Comparison of ENCODE assay signal across 19 mouse cellular contexts in the genomic region with DNA sequence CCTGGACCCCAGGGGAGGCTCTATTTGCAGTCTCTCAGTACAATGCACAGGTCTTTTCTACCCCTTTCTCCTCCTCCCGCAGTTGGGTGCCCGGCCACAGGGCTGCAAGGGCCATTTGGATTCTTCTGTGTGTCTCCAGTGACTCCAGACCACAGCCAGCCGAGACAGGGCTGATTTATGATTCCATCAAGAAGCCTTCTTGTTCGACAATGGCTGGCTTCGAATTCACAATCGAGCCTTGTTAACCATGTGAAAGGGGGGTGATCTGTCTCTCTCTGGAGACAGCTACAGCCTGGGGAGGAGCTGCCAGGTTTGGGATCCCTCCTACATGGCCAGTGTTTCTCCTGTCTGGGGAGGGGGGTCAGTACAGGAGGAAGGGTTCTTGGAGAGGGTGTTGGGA.
DNase-seq lines count a peak whose midpoint lies in the region; ATAC-seq and TF ChIP-seq lines count a peak whose summit lies in the region.
"Had no signal": no experiment of that assay in that cellular context is flagged by ENCODE, and none has a peak within 500 bp of the region (broad histone marks: within the 10 kb centered on the region; RNA-seq: fewer than 3 reads in every experiment).

No protein-coding gene starts in this region.

- no peaks in the 10 kb centered on the region for H3K36me3 ChIP-seq in hindbrain, embryonic 14.5 days (replicated peaks; ENCODE audit: control insufficient read depth, insufficient read depth)
- H3K36me3 ChIP-seq in neural tube, embryonic 12.5 days, result no peaks in the 10 kb centered on the region
- H3K36me3 ChIP-seq: heart, embryonic 10.5 days; kidney, embryonic 15.5 days; limb, embryonic 15.5 days had no signal

- H3K4me1 ChIP-seq in cerebellum, adult 2 months (ENCODE audit: control insufficient read depth, insufficient read depth, low read length), result peaks cover 9% of the 10 kb centered on the region
- H3K4me1 ChIP-seq in hindbrain, embryonic 14.5 days (replicated peaks; ENCODE audit: control insufficient read depth, insufficient read depth, low read length), result peaks cover 11% of the 10 kb centered on the region
- H3K4me1 ChIP-seq in neural tube, embryonic 12.5 days, result peaks cover 20% of the 10 kb centered on the region
- H3K4me1 ChIP-seq: kidney, embryonic 15.5 days had no signal

- ATAC-seq in hindbrain, embryonic 14.5 days (ENCODE audit: low FRiP score), result peak; percentile 70
- ATAC-seq in neural tube, embryonic 12.5 days (ENCODE audit: low FRiP score, low read depth), result peak; percentile 88
- ATAC-seq: activated CD4-positive, CD25-positive, alpha-beta regulatory T cell, adult 4 months; forebrain, postnatal 0 days; intestine, embryonic 16.5 days; Patski had no signal

- H3K4me2 ChIP-seq in hindbrain, embryonic 14.5 days (replicated peaks), result no peak overlapping the region
- H3K4me2 ChIP-seq in neural tube, embryonic 12.5 days (replicated peaks), result peak overlapping the region; percentile 4; the same call in 1 of the 2 replicates
- H3K4me2 ChIP-seq: kidney, embryonic 15.5 days; limb, embryonic 15.5 days had no signal

- no peaks in the 10 kb centered on the region for H3K9me3 ChIP-seq in hindbrain, embryonic 14.5 days (ENCODE audit: control insufficient read depth, low read length)
- no peaks in the 10 kb centered on the region for H3K9me3 ChIP-seq in neural tube, embryonic 12.5 days
- H3K9me3 ChIP-seq: heart, embryonic 10.5 days; kidney, embryonic 15.5 days; limb, embryonic 15.5 days had no signal

- H3K4me3 ChIP-seq in cerebellum, adult 2 months (replicated peaks; ENCODE audit: insufficient read depth, low read depth, low read length), result no peak overlapping the region
- H3K4me3 ChIP-seq in hindbrain, embryonic 14.5 days (replicated peaks; ENCODE audit: low read length), result no peak overlapping the region
- H3K4me3 ChIP-seq in neural tube, embryonic 12.5 days, result no peak overlapping the region
- H3K4me3 ChIP-seq: heart, embryonic 10.5 days; kidney, embryonic 15.5 days; limb, embryonic 15.5 days had no signal

- 53% methylated on average over 6 of the region's 6 CpGs for WGBS in cerebellum, adult 2 months
- WGBS in hindbrain, embryonic 14.5 days, result 13% methylated on average over 6 of the region's 6 CpGs
- under 1% methylated on average over 6 of the region's 6 CpGs for WGBS in neural tube, embryonic 12.5 days

- H3K27me3 ChIP-seq in cerebellum, adult 2 months (ENCODE audit: control insufficient read depth, insufficient read depth, low read length), result no peaks in the 10 kb centered on the region
- no peaks in the 10 kb centered on the region for H3K27me3 ChIP-seq in hindbrain, embryonic 14.5 days (ENCODE audit: control insufficient read depth, insufficient read depth, low read length)
- no peaks in the 10 kb centered on the region for H3K27me3 ChIP-seq in neural tube, embryonic 12.5 days (replicated peaks)
- H3K27me3 ChIP-seq: kidney, embryonic 15.5 days; Patski had no signal

- no peak for TF ChIP-seq POLR2A in cerebellum, adult 2 months (IDR thresholded peaks at IDR 0.05; ENCODE audit: borderline replicate concordance, insufficient read depth, low read length)

- H3K27ac ChIP-seq in cerebellum, adult 2 months (ENCODE audit: insufficient read depth, low read length), result no peak overlapping the region
- peak overlapping the region; percentile 16; the same call in 1 of the 2 replicates for H3K27ac ChIP-seq in hindbrain, embryonic 14.5 days
- no peak overlapping the region; the same call in 1 of the 2 replicates for H3K27ac ChIP-seq in neural tube, embryonic 12.5 days
- H3K27ac ChIP-seq: heart, embryonic 10.5 days; kidney, embryonic 15.5 days; limb, embryonic 15.5 days had no signal

- TF ChIP-seq CTCF in cerebellum, adult 2 months (IDR thresholded peaks at IDR 0.05; ENCODE audit: borderline replicate concordance, insufficient read depth, low read depth, low read length), result no peak

- DNase-seq in cerebellum, adult 11-12 months, result peak; percentile 8
- no peak for DNase-seq in cerebellum, adult 2 months
- DNase-seq in embryo, embryonic 10.5 days (ENCODE audit: low spot score), result peak; percentile 62
- DNase-seq in hindbrain, embryonic 14.5 days (ENCODE audit: low spot score), result no peak
- no peak for DNase-seq in kidney, postnatal 4 days
- DNase-seq in thymus, postnatal 25 days, result no peak
- DNase-seq in thymus, postnatal 0 days (ENCODE audit: low spot score), result no peak
- DNase-seq: adrenal gland, postnatal 14 days; forebrain, postnatal 0 days; layer of hippocampus, postnatal 36 days; lung, postnatal 10 days; right cerebral cortex, postnatal 25 days had no signal

- H3K9ac ChIP-seq in hindbrain, embryonic 14.5 days, result no peak overlapping the region
- H3K9ac ChIP-seq in neural tube, embryonic 12.5 days, result no peak overlapping the region
- H3K9ac ChIP-seq: forebrain, postnatal 0 days; kidney, embryonic 15.5 days; limb, embryonic 15.5 days had no signal

Comparison
In these comparisons a context has a peak if more than half of its experiments do, and no peak if none do; other contexts are left out.
1. DNase-seq: peak in cerebellum, adult 11-12 months (single experiment) and embryo, embryonic 10.5 days (single experiment); none in cerebellum, adult 2 months (0 of 2), hindbrain, embryonic 14.5 days (single experiment), kidney, postnatal 4 days (0 of 2), thymus, postnatal 25 days (single experiment) and thymus, postnatal 0 days (single experiment).